Mouse (Mus musculus): Measurements from ENCODE around the gene Frmpd4. TPM values are rescaled to one million over a fixed set of nuclear protein-coding genes. Genes with fewer than 3 reads are reported as not detected.
A peak's percentile ranks its signal among the peaks of the same experiment; 100 is the strongest.

Gene Frmpd4
- polyA plus RNA-seq, 1 experiment from 2014 or later: 2.2 TPM

- H3K4me2 ChIP-seq (replicated peaks): no peak overlapping the region
- H3K27me3 ChIP-seq (ENCODE audit: control insufficient read depth, insufficient read depth, low read length): peaks cover 48% of the 10 kb centered on the region
- H3K9me3 ChIP-seq (ENCODE audit: control insufficient read depth, low read length): no peaks in the 10 kb centered on the region
- H3K27ac ChIP-seq: no peak overlapping the region
- DNase-seq (ENCODE audit: low spot score) (no peak), ATAC-seq (ENCODE audit: low FRiP score) (no peak)
- no peak overlapping the region for H3K9ac ChIP-seq
- no peak overlapping the region for H3K4me3 ChIP-seq (replicated peaks; ENCODE audit: low read length)
- no peaks in the 10 kb centered on the region for H3K36me3 ChIP-seq (replicated peaks; ENCODE audit: control insufficient read depth, insufficient read depth)
- H3K4me1 ChIP-seq (replicated peaks; ENCODE audit: control insufficient read depth, insufficient read depth, low read length): no peaks in the 10 kb centered on the region
- WGBS: 73% methylated on average over 2 of the region's 2 CpGs
These were observed 766.9 kb downstream of the Frmpd4 start for GRCm38 (mm10) chrX:167810120-167810519.

- DNase-seq (ENCODE audit: low spot score) (no peak), ATAC-seq (ENCODE audit: low FRiP score) (no peak)
- Histone ChIP-seq H3K4me1 (replicated peaks; ENCODE audit: control insufficient read depth, insufficient read depth, low read length) (no peaks in the 10 kb centered on the region), H3K36me3 (replicated peaks; ENCODE audit: control insufficient read depth, insufficient read depth) (no peaks in the 10 kb centered on the region), H3K9ac (no peak overlapping the region), H3K4me2 (replicated peaks) (no peak overlapping the region), H3K9me3 (ENCODE audit: control insufficient read depth, low read length) (no peaks in the 10 kb centered on the region), H3K27me3 (ENCODE audit: control insufficient read depth, insufficient read depth, low read length) (peaks cover 33% of the 10 kb centered on the region), H3K27ac (no peak overlapping the region), H3K4me3 (replicated peaks; ENCODE audit: low read length) (no peak overlapping the region)
- 92% methylated on average over 5 of the region's 5 CpGs for WGBS
These were observed 768.5 kb downstream of the Frmpd4 start for GRCm38 (mm10) chrX:167808572-167808971.

GRCm38 (mm10) chrX:167788737-167789136 is 788.3 kb downstream of the Frmpd4 start:
- Histone ChIP-seq H3K36me3 (replicated peaks; ENCODE audit: control insufficient read depth, insufficient read depth) (no peaks in the 10 kb centered on the region), H3K9ac (no peak overlapping the region), H3K27ac (no peak overlapping the region), H3K4me3 (replicated peaks; ENCODE audit: low read length) (no peak overlapping the region), H3K27me3 (ENCODE audit: control insufficient read depth, insufficient read depth, low read length) (peaks cover 50% of the 10 kb centered on the region), H3K4me2 (replicated peaks) (no peak overlapping the region), H3K4me1 (replicated peaks; ENCODE audit: control insufficient read depth, insufficient read depth, low read length) (no peaks in the 10 kb centered on the region), H3K9me3 (ENCODE audit: control insufficient read depth, low read length) (no peaks in the 10 kb centered on the region)
- no peak for ATAC-seq (ENCODE audit: low FRiP score)
- DNase-seq (ENCODE audit: low spot score): no peak
- WGBS: 92% methylated on average over 2 of the region's 2 CpGs

GRCm38 (mm10) chrX:167783526-167783925 is 793.5 kb downstream of the Frmpd4 start:
- no peak for ATAC-seq (ENCODE audit: low FRiP score)
- Histone ChIP-seq H3K9ac (no peak overlapping the region), H3K27me3 (ENCODE audit: control insufficient read depth, insufficient read depth, low read length) (peaks cover 31% of the 10 kb centered on the region), H3K4me3 (replicated peaks; ENCODE audit: low read length) (no peak overlapping the region), H3K4me2 (replicated peaks) (no peak overlapping the region), H3K36me3 (replicated peaks; ENCODE audit: control insufficient read depth, insufficient read depth) (no peaks in the 10 kb centered on the region), H3K9me3 (ENCODE audit: control insufficient read depth, low read length) (no peaks in the 10 kb centered on the region), H3K4me1 (replicated peaks; ENCODE audit: control insufficient read depth, insufficient read depth, low read length) (no peaks in the 10 kb centered on the region), H3K27ac (no peak overlapping the region)
- no peak for DNase-seq (ENCODE audit: low spot score)

- H3K4me2 ChIP-seq (replicated peaks): no peak overlapping the region
- ATAC-seq (ENCODE audit: low FRiP score) (no peak), DNase-seq (ENCODE audit: low spot score) (no peak)
- no peaks in the 10 kb centered on the region for H3K4me1 ChIP-seq (replicated peaks; ENCODE audit: control insufficient read depth, insufficient read depth, low read length)
- H3K4me3 ChIP-seq (replicated peaks; ENCODE audit: low read length): no peak overlapping the region
- WGBS: 82% methylated on average over 3 of the region's 3 CpGs
- no peaks in the 10 kb centered on the region for H3K36me3 ChIP-seq (replicated peaks; ENCODE audit: control insufficient read depth, insufficient read depth)
- no peak overlapping the region for H3K9ac ChIP-seq
- no peak overlapping the region for H3K27ac ChIP-seq
- no peaks in the 10 kb centered on the region for H3K9me3 ChIP-seq (ENCODE audit: control insufficient read depth, low read length)
- peaks cover 28% of the 10 kb centered on the region for H3K27me3 ChIP-seq (ENCODE audit: control insufficient read depth, insufficient read depth, low read length)
These were observed 857.5 kb downstream of the Frmpd4 start for GRCm38 (mm10) chrX:167719564-167719981.

GRCm38 (mm10) chrX:167719092-167719491 is 857.9 kb downstream of the Frmpd4 start:
- H3K27me3 ChIP-seq (ENCODE audit: control insufficient read depth, insufficient read depth, low read length): peaks cover 28% of the 10 kb centered on the region
- no peak overlapping the region for H3K4me3 ChIP-seq (replicated peaks; ENCODE audit: low read length)
- H3K9me3 ChIP-seq (ENCODE audit: control insufficient read depth, low read length): no peaks in the 10 kb centered on the region
- H3K4me1 ChIP-seq (replicated peaks; ENCODE audit: control insufficient read depth, insufficient read depth, low read length): no peaks in the 10 kb centered on the region
- no peak overlapping the region for H3K4me2 ChIP-seq (replicated peaks)
- DNase-seq (ENCODE audit: low spot score): no peak
- WGBS: 57% methylated on average over 1 of the region's 1 CpGs
- H3K9ac ChIP-seq: no peak overlapping the region
- ATAC-seq (ENCODE audit: low FRiP score): no peak; the same call in 1 of the 2 replicates
- H3K27ac ChIP-seq: no peak overlapping the region
- no peaks in the 10 kb centered on the region for H3K36me3 ChIP-seq (replicated peaks; ENCODE audit: control insufficient read depth, insufficient read depth)

- Histone ChIP-seq H3K4me2 (replicated peaks) (no peak overlapping the region), H3K27me3 (ENCODE audit: control insufficient read depth, insufficient read depth, low read length) (peaks cover 41% of the 10 kb centered on the region), H3K4me1 (replicated peaks; ENCODE audit: control insufficient read depth, insufficient read depth, low read length) (no peaks in the 10 kb centered on the region), H3K36me3 (replicated peaks; ENCODE audit: control insufficient read depth, insufficient read depth) (no peaks in the 10 kb centered on the region), H3K27ac (no peak overlapping the region), H3K9me3 (ENCODE audit: control insufficient read depth, low read length) (no peaks in the 10 kb centered on the region), H3K4me3 (replicated peaks; ENCODE audit: low read length) (no peak overlapping the region), H3K9ac (no peak overlapping the region)
- ATAC-seq (ENCODE audit: low FRiP score) (peak; percentile 59; the same call in 1 of the 2 replicates), DNase-seq (ENCODE audit: low spot score) (peak; percentile 32)
- WGBS: 23% methylated on average over 5 of the region's 5 CpGs
These were observed 922.1 kb downstream of the Frmpd4 start for GRCm38 (mm10) chrX:167654806-167655495.

GRCm38 (mm10) chrX:167654249-167654648 is 922.8 kb downstream of the Frmpd4 start:
- H3K27ac ChIP-seq: no peak overlapping the region
- ATAC-seq (ENCODE audit: low FRiP score) (no peak), DNase-seq (ENCODE audit: low spot score) (no peak)
- no peaks in the 10 kb centered on the region for H3K36me3 ChIP-seq (replicated peaks; ENCODE audit: control insufficient read depth, insufficient read depth)
- H3K27me3 ChIP-seq (ENCODE audit: control insufficient read depth, insufficient read depth, low read length): peaks cover 43% of the 10 kb centered on the region
- H3K9ac ChIP-seq: no peak overlapping the region
- H3K4me1 ChIP-seq (replicated peaks; ENCODE audit: control insufficient read depth, insufficient read depth, low read length): no peaks in the 10 kb centered on the region
- H3K4me3 ChIP-seq (replicated peaks; ENCODE audit: low read length): no peak overlapping the region
- no peaks in the 10 kb centered on the region for H3K9me3 ChIP-seq (ENCODE audit: control insufficient read depth, low read length)
- WGBS: 67% methylated on average over 8 of the region's 8 CpGs
- H3K4me2 ChIP-seq (replicated peaks): no peak overlapping the region

- H3K4me1 ChIP-seq (replicated peaks; ENCODE audit: control insufficient read depth, insufficient read depth, low read length): no peaks in the 10 kb centered on the region
- no peak overlapping the region for H3K9ac ChIP-seq
- peaks cover 5% of the 10 kb centered on the region; the same call in 1 of the 2 replicates for H3K27me3 ChIP-seq (ENCODE audit: control insufficient read depth, insufficient read depth, low read length)
- H3K4me2 ChIP-seq (replicated peaks): no peak overlapping the region
- DNase-seq (ENCODE audit: low spot score): no peak
- no peak overlapping the region for H3K27ac ChIP-seq
- H3K9me3 ChIP-seq (ENCODE audit: control insufficient read depth, low read length): no peaks in the 10 kb centered on the region
- no peaks in the 10 kb centered on the region for H3K36me3 ChIP-seq (replicated peaks; ENCODE audit: control insufficient read depth, insufficient read depth)
- no peak overlapping the region for H3K4me3 ChIP-seq (replicated peaks; ENCODE audit: low read length)
- ATAC-seq (ENCODE audit: low FRiP score): no peak
These were observed 979.3 kb downstream of the Frmpd4 start for GRCm38 (mm10) chrX:167597639-167598217.

All from hindbrain, embryonic 14.5 days (tissue).